Mouse (Mus musculus): ENCODE measurements around the gene Ogfod1.

Gene Ogfod1

GRCm38 (mm10) chr8:94068793-94069192, 31.8 kb downstream of the Ogfod1 start:
- DNase-seq (ENCODE audit: low read depth, low spot score): peak; percentile 60

GRCm38 (mm10) chr8:94076461-94077192, 39.6 kb downstream of the Ogfod1 start:
- no peak for DNase-seq (ENCODE audit: low read depth, low spot score)

GRCm38 (mm10) chr8:94087964-94088363, 51.0 kb downstream of the Ogfod1 start:
- DNase-seq (ENCODE audit: low read depth, low spot score): no peak

GRCm38 (mm10) chr8:94089715-94090114, 52.7 kb downstream of the Ogfod1 start:
- DNase-seq (ENCODE audit: low read depth, low spot score): peak; percentile 27

GRCm38 (mm10) chr8:94092848-94093247, 55.9 kb downstream of the Ogfod1 start:
- no peak for DNase-seq (ENCODE audit: low read depth, low spot score)

GRCm38 (mm10) chr8:94094281-94094680, 57.3 kb downstream of the Ogfod1 start:
- peak; percentile 41 for DNase-seq (ENCODE audit: low read depth, low spot score)

- peak; percentile 100 for DNase-seq (ENCODE audit: low read depth, low spot score)
These were observed 61.3 kb downstream of the Ogfod1 start, which contains the start of gene Bbs2 for GRCm38 (mm10) chr8:94098081-94098974. Gene Bbs2, minus strand, starts transcription at chr8:94098928.

GRCm38 (mm10) chr8:94098996-94099395, 62.0 kb downstream of the Ogfod1 start:
- no peak for DNase-seq (ENCODE audit: low read depth, low spot score)

GRCm38 (mm10) chr8:94104146-94104545, 67.1 kb downstream of the Ogfod1 start:
- DNase-seq (ENCODE audit: low read depth, low spot score): peak; percentile 35

GRCm38 (mm10) chr8:94107871-94108270, 70.9 kb downstream of the Ogfod1 start:
- no peak for DNase-seq (ENCODE audit: low read depth, low spot score)

GRCm38 (mm10) chr8:94109396-94109795, 72.4 kb downstream of the Ogfod1 start:
- no peak for DNase-seq (ENCODE audit: low read depth, low spot score)

GRCm38 (mm10) chr8:94109835-94110234, 72.8 kb downstream of the Ogfod1 start:
- peak; percentile 35 for DNase-seq (ENCODE audit: low read depth, low spot score)

- no peak for DNase-seq (ENCODE audit: low read depth, low spot score)
These were observed 73.7 kb downstream of the Ogfod1 start for GRCm38 (mm10) chr8:94110526-94111177.

- DNase-seq (ENCODE audit: low read depth, low spot score): no peak
These were observed 76.4 kb downstream of the Ogfod1 start for GRCm38 (mm10) chr8:94113435-94113834.

- DNase-seq (ENCODE audit: low read depth, low spot score): no peak
These were observed 77.0 kb downstream of the Ogfod1 start for GRCm38 (mm10) chr8:94113972-94114371.
